Mouse (Mus musculus) ovary, adult 2 months (tissue): ENCODE results near the gene Sf3b2. TPM values are rescaled to one million over a fixed set of nuclear protein-coding genes. Genes with fewer than 3 reads are reported as not detected.

ENCODE experiments used
- polyA plus RNA-seq: library from polyadenylated mRNA; depleted of rRNA; stranded (reverse); fragments of >200 nt; gene quantifications from 2 replicates; pipeline ENCODE4 v1.2.3, GENCODE M21; 2012; rRNA removed

Gene Sf3b2
- polyA plus RNA-seq = 146 and 169 TPM in 2 replicates

GRCm38 (mm10) chr19:5294972-5295735, at the start of gene Sf3b2:
Sf3b2 (minus strand) TSS chr19:5295455.

GRCm38 (mm10) chr19:5335441-5335840, 40.2 kb upstream of the Sf3b2 start, which contains the start of gene Catsper1:
Catsper1 (plus strand) TSS chr19:5335741.

GRCm38 (mm10) chr19:5297903-5298800, 2.9 kb upstream of the Sf3b2 start, which contains the start of gene Gal3st3:
Gal3st3 (plus strand) TSS chr19:5298331.

GRCm38 (mm10) chr19:5272801-5273733, 22.2 kb downstream of the Sf3b2 start, which contains the start of gene Pacs1:
Pacs1 (minus strand) TSS chr19:5273119.

Other genes starting within 250 kb of the Sf3b2 start
- 18.2 and 24.3 TPM in 2 replicates for gene Rin1, start 245.0 kb downstream of the Sf3b2 start, polyA plus RNA-seq
- gene Cd248, start 227.4 kb downstream of the Sf3b2 start, polyA plus RNA-seq = 31.1 and 41.1 TPM in 2 replicates
- 8.9 and 12.9 TPM in 2 replicates for gene Tmem151a, start 209.9 kb downstream of the Sf3b2 start, polyA plus RNA-seq
- 166 and 167 TPM in 2 replicates for gene Yif1a, start 206.9 kb downstream of the Sf3b2 start, polyA plus RNA-seq
- gene Cnih2, start 196.9 kb downstream of the Sf3b2 start, polyA plus RNA-seq = 14.4 and 14.6 TPM in 2 replicates
- gene Rab1b, start 188.4 kb downstream of the Sf3b2 start, polyA plus RNA-seq = 228 and 236 TPM in 2 replicates
- gene Klc2, start 176.9 kb downstream of the Sf3b2 start, polyA plus RNA-seq = 184 and 197 TPM in 2 replicates
- gene Pacs1, start 22.3 kb downstream of the Sf3b2 start, polyA plus RNA-seq = 59.2 and 59.9 TPM in 2 replicates
- 0.67 and 0.79 TPM in 2 replicates for gene Gal3st3, start 2.9 kb upstream of the Sf3b2 start, polyA plus RNA-seq
- not detected in 2 replicates for gene Catsper1, start 40.3 kb upstream of the Sf3b2 start, polyA plus RNA-seq
- 7.1 and 12.9 TPM in 2 replicates for gene Cst6, start 54.1 kb upstream of the Sf3b2 start, polyA plus RNA-seq
- 19.4 and 21.0 TPM in 2 replicates for gene Eif1ad, start 71.3 kb upstream of the Sf3b2 start, polyA plus RNA-seq
- gene Banf1, start 71.7 kb upstream of the Sf3b2 start, polyA plus RNA-seq = 123 and 155 TPM in 2 replicates
- gene Sart1, start 93.2 kb upstream of the Sf3b2 start, polyA plus RNA-seq = 15.7 and 18.4 TPM in 2 replicates
- 4.9 and 5.6 TPM in 2 replicates for gene Tsga10ip, start 107.1 kb upstream of the Sf3b2 start, polyA plus RNA-seq
- 86.3 and 111 TPM in 2 replicates for gene Drap1, start 129.5 kb upstream of the Sf3b2 start, polyA plus RNA-seq
- gene AI837181, start 129.7 kb upstream of the Sf3b2 start, polyA plus RNA-seq = 115 and 124 TPM in 2 replicates
- gene Fosl1, start 152.1 kb upstream of the Sf3b2 start, polyA plus RNA-seq = 4.3 and 7.9 TPM in 2 replicates
- 12.3 and 17.9 TPM in 2 replicates for gene Ccdc85b, start 162.4 kb upstream of the Sf3b2 start, polyA plus RNA-seq
- gene Fibp, start 165.2 kb upstream of the Sf3b2 start, polyA plus RNA-seq = 118 and 164 TPM in 2 replicates
- 1.5 and 2.4 TPM in 2 replicates for gene Ctsw, start 173.1 kb upstream of the Sf3b2 start, polyA plus RNA-seq
- 205 and 258 TPM in 2 replicates for gene Efemp2, start 178.5 kb upstream of the Sf3b2 start, polyA plus RNA-seq
- 78.2 and 88.4 TPM in 2 replicates for gene Mus81, start 192.9 kb upstream of the Sf3b2 start, polyA plus RNA-seq
- gene Cfl1, start 195.0 kb upstream of the Sf3b2 start, polyA plus RNA-seq = 447 and 670 TPM in 2 replicates
- gene 1700020D05Rik, start 208.3 kb upstream of the Sf3b2 start, polyA plus RNA-seq = 1.00 and 1.3 TPM in 2 replicates
- 17.6 and 19.1 TPM in 2 replicates for gene Snx32, start 215.1 kb upstream of the Sf3b2 start, polyA plus RNA-seq